ENCODE assay signal across 8 mouse cellular contexts in the genomic region with DNA sequence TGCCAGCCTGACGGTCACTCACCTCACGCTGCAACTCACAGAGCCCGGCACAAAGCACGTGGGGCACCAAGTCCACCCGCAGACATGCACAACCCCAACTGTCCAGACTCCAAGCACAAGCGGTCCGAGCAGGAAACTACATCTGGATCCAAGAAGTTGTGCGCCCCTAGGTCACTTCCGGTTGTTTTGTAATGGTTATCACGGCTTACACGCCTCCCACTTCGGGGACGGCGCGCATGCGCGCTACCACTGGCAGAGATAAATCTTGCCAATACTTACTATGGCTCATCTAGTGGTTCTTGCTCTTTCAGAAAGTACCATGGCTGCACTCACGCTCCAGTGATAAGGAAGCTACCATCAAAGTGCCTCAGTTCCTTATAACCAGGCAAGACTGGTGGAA. TPM values are rescaled to one million over a fixed set of nuclear protein-coding genes. Genes with fewer than 3 reads are reported as not detected.
DNase-seq lines count a peak whose midpoint lies in the region; ATAC-seq and TF ChIP-seq lines count a peak whose summit lies in the region.
"Not testable (repeated sequence)": the region's sequence is repeated elsewhere in the genome, so short reads cannot be mapped to it uniquely, and the experiment has no call there.

Gene Zfp141, minus strand, starts transcription at position 153 of the 400 bp plus-strand sequence.

- peak within 1 kb of the TSS; percentile 87 for H3K4me3 ChIP-seq in gastrocnemius, adult 2 months
- H3K4me3 ChIP-seq in hindbrain, postnatal 0 days (ENCODE audit: low read length), result peak within 1 kb of the TSS; percentile 65
- H3K4me3 ChIP-seq in left cerebral cortex, adult 2 months, result peak within 1 kb of the TSS; percentile 58

- WGBS in hindbrain, postnatal 0 days, result 3% methylated on average over 18 of the region's 18 CpGs

- H3K9ac ChIP-seq in hindbrain, postnatal 0 days (replicated peaks; ENCODE audit: low read length), result peak within 1 kb of the TSS; percentile 68

- peak; percentile 97 for DNase-seq in ZHBTc4 (ENCODE audit: low read depth, low spot score)
- peak; percentile 86 for DNase-seq in gastrocnemius, adult 2 months
- DNase-seq in hindbrain, postnatal 0 days (ENCODE audit: low spot score), result peak; percentile 96
- peak; percentile 82 to 84 for DNase-seq in left cerebral cortex, adult 2 months (ENCODE audit: extremely low spot score in 1 of 2, low spot score in 2 of 2)
- peak; percentile 85 to 89 for DNase-seq in right cerebral cortex, adult 2 months (ENCODE audit: low spot score in 2 of 2)
- peak; percentile 84 for DNase-seq in urinary bladder, postnatal 14 days (ENCODE audit: low spot score)

- H3K27me3 ChIP-seq in hindbrain, postnatal 0 days (ENCODE audit: insufficient read depth, low read length), result not testable (repeated sequence)

- H3K4me1 ChIP-seq in hindbrain, postnatal 0 days (ENCODE audit: insufficient read depth, low read length), result not testable (repeated sequence)

- not testable (repeated sequence) for H3K36me3 ChIP-seq in hindbrain, postnatal 0 days (ENCODE audit: insufficient read depth, low read length)

- peak within 1 kb of the TSS; percentile 60 for H3K4me2 ChIP-seq in hindbrain, postnatal 0 days (ENCODE audit: low read depth, low read length)

- peak; percentile 91 for ATAC-seq in common myeloid progenitor, adult 5-6 weeks (replicated peaks; ENCODE audit: low read depth, poor library complexity, severe bottlenecking)
- ATAC-seq in hindbrain, postnatal 0 days, result peak; percentile 97
- ATAC-seq in megakaryocyte, adult 5-6 weeks (ENCODE audit: poor library complexity, severe bottlenecking), result peak; percentile 91

- H3K27ac ChIP-seq in gastrocnemius, adult 2 months, result peak within 1 kb of the TSS; percentile 83
- H3K27ac ChIP-seq in hindbrain, postnatal 0 days, result peak within 1 kb of the TSS; percentile 69
- H3K27ac ChIP-seq in left cerebral cortex, adult 2 months, result peak within 1 kb of the TSS; percentile 66

- not testable (repeated sequence) for H3K9me3 ChIP-seq in hindbrain, postnatal 0 days (ENCODE audit: low read length)

- TF ChIP-seq CTCF in gastrocnemius, adult 2 months (IDR thresholded peaks at IDR 0.05), result peak; percentile 8; the same call in 1 of the 2 replicates
- TF ChIP-seq CTCF in hindbrain, postnatal 0 days (IDR thresholded peaks at IDR 0.05; ENCODE audit: low read depth), result peak; percentile 44; the same call in 1 of the 2 replicates
- not testable (repeated sequence) for TF ChIP-seq CTCF in left cerebral cortex, adult 2 months (IDR thresholded peaks at IDR 0.05)

- intact Hi-C loops in gastrocnemius, adult 2 months (cut with DNase I), result loop anchor here (10.0 kb wide), 1 partner anchor 189 kb away; the partner anchor contains the start of gene Zfp975
- intact Hi-C loops in left cerebral cortex, adult 2 months (cut with DNase I), result loop anchor here (5.0 to 10.0 kb wide), 2 partner anchors 187 to 1001 kb away; partner anchors contain the start of gene Zfp975

RNA-seq across cellular contexts. Expression of gene Zfp141, which starts in this region (rescaled TPM):
- total RNA-seq in common myeloid progenitor, adult 5-6 weeks (2017), result 40.6 and 53.0 TPM in 2 replicates
- 1 to 10 TPM; 5.3 to 6.9 TPM for total RNA-seq in gastrocnemius, adult 2 months (2021)
- 12.6 and 15.2 TPM in 2 replicates for total RNA-seq in hindbrain, postnatal 0 days (2014; rRNA removed)
- polyA plus RNA-seq in hindbrain, postnatal 0 days (2015; fragmentation: Nextera tagmentation; extraction: Ambion mirVana), result 6.7 and 8.1 TPM in 2 replicates
- total RNA-seq in left cerebral cortex, adult 2 months (2021), result 10 to 100 TPM; 17.3 to 19.6 TPM
- total RNA-seq in megakaryocyte, adult 5-6 weeks (2015), result 11.5 and 12.5 TPM in 2 replicates
- 12.0 and 14.3 TPM in 2 replicates for total RNA-seq in megakaryocyte, adult 5-6 weeks (2017)

Comparison
In these comparisons a context has a peak if more than half of its experiments do, and no peak if none do; other contexts are left out.
1. Peak in every context shown above with its lines: DNase-seq, ATAC-seq, H3K4me3 ChIP-seq and H3K27ac ChIP-seq.